Mouse (Mus musculus) hindbrain, embryonic 16.5 days (tissue): Measurements from ENCODE around the gene 1700001O22Rik. TPM values are rescaled to one million over a fixed set of nuclear protein-coding genes. Genes with fewer than 3 reads are reported as not detected.

Source experiments
- ATAC-seq: fragments of 200-750 bp; cut with Nextera tagmentation; 2 replicates; pipeline ENCODE4 v1.8.0; 2017; ENCODE audit warnings: moderate TSS enrichment, moderate library complexity
- H3K27ac ChIP-seq: fragments of 300-500 bp; sonication (generic); 2 replicates; pipeline ENCODE4 v1.5.1; 2014; ENCODE audit warnings: low read depth, mild to moderate bottlenecking, control low read depth, low read length, moderate library complexity
- H3K27me3 ChIP-seq: fragments of 300-500 bp; sonication (generic); replicated peaks from 2 replicates; pipeline ENCODE4 v1.6.1; 2014; ENCODE audit warnings: low read length; ENCODE audit not compliant: control insufficient read depth, insufficient read depth
- H3K36me3 ChIP-seq: fragments of 300-500 bp; sonication (generic); 2 replicates; pipeline ENCODE4 v1.6.1; 2014; ENCODE audit warnings: mild to moderate bottlenecking, low read length, moderate library complexity, mixed read lengths; ENCODE audit not compliant: control insufficient read depth, insufficient read depth
- H3K4me1 ChIP-seq: fragments of 300-500 bp; sonication (generic); 2 replicates; pipeline ENCODE4 v1.6.1; 2014; ENCODE audit warnings: low read depth, low read length; ENCODE audit not compliant: control insufficient read depth, insufficient read depth
- H3K4me2 ChIP-seq: fragments of 300-500 bp; sonication (generic); 2 replicates; pipeline ENCODE4 v1.6.1; 2014; ENCODE audit warnings: mild to moderate bottlenecking, low read length, control low read depth, moderate library complexity
- H3K4me3 ChIP-seq: fragments of 300-500 bp; sonication (generic); 2 replicates; pipeline ENCODE4 v1.5.1; 2014; ENCODE audit warnings: mild to moderate bottlenecking, low read length, control low read depth, moderate library complexity
- H3K9ac ChIP-seq: fragments of 300-500 bp; sonication (generic); 2 replicates; pipeline ENCODE4 v1.6.1; 2014; ENCODE audit warnings: low read depth, mild to moderate bottlenecking, control low read depth, low read length, moderate library complexity
- H3K9me3 ChIP-seq: fragments of 300-500 bp; sonication (generic); 2 replicates; pipeline ENCODE4 v1.6.1; 2014; ENCODE audit warnings: mild to moderate bottlenecking, low read length, moderate library complexity; ENCODE audit not compliant: control insufficient read depth
- WGBS: fragments of 180-500 bp; shearing (Covaris S2); extraction: QIAGEN DNeasy Blood & Tissue Kit; methylation state at CpG from one replicate; pipeline ENCODE4 v1.1.7; 2014; 5-methylcytosine and 5-hydroxymethylcytosine counted together
- polyA plus RNA-seq: library from polyadenylated mRNA; unstranded; fragments of >200 nt; fragmentation: Nextera tagmentation; extraction: Ambion mirVana; gene quantifications from 2 replicates; pipeline ENCODE4 v1.2.1, GENCODE M21; 2015

Gene 1700001O22Rik
- polyA plus RNA-seq, 1 experiment from 2014 or later = 1.4 TPM

- H3K27me3 ChIP-seq = no peaks in the 10 kb centered on the region
- ATAC-seq = no peak
- H3K27ac ChIP-seq = no peak overlapping the region
- H3K9ac ChIP-seq = no peak overlapping the region
- H3K36me3 ChIP-seq = no peaks in the 10 kb centered on the region
- H3K4me3 ChIP-seq = no peak overlapping the region
- no peak overlapping the region for H3K4me2 ChIP-seq
- H3K9me3 ChIP-seq = no peaks in the 10 kb centered on the region
- H3K4me1 ChIP-seq = no peaks in the 10 kb centered on the region; the same call in 1 of the 2 replicates
- WGBS = 15% methylated on average over 21 of the region's 21 CpGs
These were observed 33.0 kb upstream of the 1700001O22Rik start for GRCm38 (mm10) chr2:30836238-30836990.

GRCm38 (mm10) chr2:30834373-30835022, 31.0 kb upstream of the 1700001O22Rik start, which contains the start of gene Prrx2:
TSS of gene Prrx2 (plus strand) at chr2:30834972.
- Histone ChIP-seq H3K9me3 (no peaks in the 10 kb centered on the region), H3K27ac (no peak within 1 kb of the TSS), H3K4me2 (no peak within 1 kb of the TSS), H3K4me3 (no peak within 1 kb of the TSS), H3K9ac (no peak within 1 kb of the TSS), H3K36me3 (no peaks in the 10 kb centered on the region), H3K27me3 (no peaks in the 10 kb centered on the region), H3K4me1 (no peaks in the 10 kb centered on the region; the same call in 1 of the 2 replicates)
- WGBS = 77% methylated on average over 6 of the region's 10 CpGs
- no peak for ATAC-seq

GRCm38 (mm10) chr2:30833644-30834043, 30.2 kb upstream of the 1700001O22Rik start:
- no peak overlapping the region for H3K27ac ChIP-seq
- no peak for ATAC-seq

GRCm38 (mm10) chr2:30830283-30830795, 26.9 kb upstream of the 1700001O22Rik start, which contains the start of gene Asb6:
TSS of gene Asb6 (minus strand) at chr2:30830333.
- H3K9me3 ChIP-seq = no peaks in the 10 kb centered on the region
- H3K36me3 ChIP-seq = 0 out of 2 replicates have a peak, but pooled peaks cover 4% of the 10 kb centered on the region
- no peaks in the 10 kb centered on the region for H3K27me3 ChIP-seq
- no peak within 1 kb of the TSS for H3K9ac ChIP-seq
- WGBS = 11% methylated on average over 4 of the region's 4 CpGs
- no peak within 1 kb of the TSS for H3K4me2 ChIP-seq
- no peak within 1 kb of the TSS for H3K27ac ChIP-seq
- no peak for ATAC-seq
- H3K4me1 ChIP-seq = peaks cover 13% of the 10 kb centered on the region
- H3K4me3 ChIP-seq = no peak within 1 kb of the TSS

More at GRCm38 (mm10) chr2:30833644-30834043, 30.2 kb upstream of the 1700001O22Rik start:
- Histone ChIP-seq H3K4me3 (no peak overlapping the region), H3K27me3 (no peaks in the 10 kb centered on the region), H3K9ac (no peak overlapping the region), H3K4me1 (no peaks in the 10 kb centered on the region; the same call in 1 of the 2 replicates), H3K9me3 (no peaks in the 10 kb centered on the region), H3K36me3 (no peaks in the 10 kb centered on the region), H3K4me2 (no peak overlapping the region)
- WGBS = 39% methylated on average over 5 of the region's 5 CpGs

DNA sequence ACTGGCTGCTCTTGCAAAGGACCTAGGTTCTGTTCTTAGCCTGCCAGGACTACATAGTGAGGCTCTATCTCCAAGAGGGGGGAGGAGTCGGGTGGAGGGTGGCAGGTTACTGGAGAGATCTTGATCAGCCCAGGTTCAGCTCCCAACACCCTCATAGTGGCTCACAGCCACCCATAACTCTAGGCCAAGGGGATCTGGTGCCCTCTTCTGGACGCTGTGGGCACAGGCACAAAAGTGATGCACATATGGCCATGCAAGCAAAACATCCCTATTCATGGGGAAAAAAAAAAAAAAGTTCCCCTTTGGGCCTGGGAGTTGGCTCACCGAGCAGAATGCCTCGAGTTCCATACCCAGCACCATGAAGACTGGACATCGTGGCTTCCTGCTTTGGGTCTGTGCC, 25.9 kb upstream of the 1700001O22Rik start:
- Histone ChIP-seq H3K9ac (no peak overlapping the region), H3K4me1 (peaks cover 13% of the 10 kb centered on the region), H3K27me3 (no peaks in the 10 kb centered on the region), H3K27ac (no peak overlapping the region), H3K9me3 (no peaks in the 10 kb centered on the region), H3K36me3 (peaks cover 12% of the 10 kb centered on the region), H3K4me2 (no peak overlapping the region), H3K4me3 (no peak overlapping the region)
- no peak for ATAC-seq
- 45% methylated on average over 5 of the region's 5 CpGs for WGBS

DNA sequence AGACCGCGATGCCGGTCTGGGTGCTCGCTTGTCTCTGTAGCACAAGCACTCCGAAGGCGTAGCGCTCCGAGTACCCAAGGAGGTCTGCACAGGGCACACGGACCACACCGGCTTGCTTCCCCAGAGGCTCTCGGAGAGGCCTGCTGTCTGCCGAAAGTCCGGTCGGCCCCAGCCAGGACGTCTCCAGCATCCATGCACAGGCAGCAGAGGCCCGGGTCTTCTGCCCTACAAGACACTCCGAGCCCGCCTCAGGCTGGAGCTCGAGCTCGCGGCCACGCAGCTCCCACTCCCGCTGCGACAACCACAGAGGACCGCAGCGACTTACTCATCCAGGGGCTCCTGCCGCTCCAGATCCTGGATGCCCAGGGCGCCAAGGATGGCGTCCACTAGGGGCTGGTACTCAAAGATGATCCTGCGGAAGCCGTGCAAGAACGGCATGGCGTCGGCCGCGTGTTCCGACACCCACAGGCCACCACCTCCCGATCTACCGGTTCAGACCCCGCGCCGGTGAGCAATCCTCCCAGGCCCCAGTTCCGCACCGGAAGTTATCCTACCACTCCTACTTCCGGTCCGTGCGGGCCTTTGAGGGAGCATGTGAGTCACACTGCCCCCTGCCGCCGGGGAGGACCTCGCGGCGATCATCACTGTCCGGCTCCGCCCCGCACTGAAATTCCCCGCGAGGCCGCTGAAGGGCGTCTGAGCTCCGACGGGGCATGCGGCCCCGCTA, 24.5 kb upstream of the 1700001O22Rik start:
- under 1% methylated on average over 62 of the region's 63 CpGs for WGBS
- H3K4me3 ChIP-seq = peak overlapping the region; percentile 91
- peaks cover 16% of the 10 kb centered on the region for H3K4me1 ChIP-seq
- no peaks in the 10 kb centered on the region for H3K27me3 ChIP-seq
- peak overlapping the region; percentile 66 for H3K27ac ChIP-seq
- no peaks in the 10 kb centered on the region for H3K9me3 ChIP-seq
- peaks cover 21% of the 10 kb centered on the region for H3K36me3 ChIP-seq
- H3K4me2 ChIP-seq = peak overlapping the region; percentile 93
- ATAC-seq = peak; percentile 87
- peak overlapping the region; percentile 90 for H3K9ac ChIP-seq

GRCm38 (mm10) chr2:30826825-30827748, 23.6 kb upstream of the 1700001O22Rik start:
- peak overlapping the region; percentile 91 for H3K4me3 ChIP-seq
- H3K9me3 ChIP-seq = no peaks in the 10 kb centered on the region
- no peaks in the 10 kb centered on the region for H3K27me3 ChIP-seq
- WGBS = 39% methylated on average over 26 of the region's 26 CpGs
- peak overlapping the region; percentile 90 for H3K9ac ChIP-seq
- H3K27ac ChIP-seq = peak overlapping the region; percentile 66; the same call in 1 of the 2 replicates
- H3K4me2 ChIP-seq = peak overlapping the region; percentile 93
- no peak for ATAC-seq
- H3K36me3 ChIP-seq = peaks cover 29% of the 10 kb centered on the region
- H3K4me1 ChIP-seq = peaks cover 16% of the 10 kb centered on the region
